Mouse (Mus musculus) cerebellum, adult 11-12 months (tissue): ENCODE measurements around the gene Rnf183.

Experiments
- DNase-seq: peaks from one replicate; pipeline ENCODE4 v3.0.0; 2022

The Rnf183 gene

DNA sequence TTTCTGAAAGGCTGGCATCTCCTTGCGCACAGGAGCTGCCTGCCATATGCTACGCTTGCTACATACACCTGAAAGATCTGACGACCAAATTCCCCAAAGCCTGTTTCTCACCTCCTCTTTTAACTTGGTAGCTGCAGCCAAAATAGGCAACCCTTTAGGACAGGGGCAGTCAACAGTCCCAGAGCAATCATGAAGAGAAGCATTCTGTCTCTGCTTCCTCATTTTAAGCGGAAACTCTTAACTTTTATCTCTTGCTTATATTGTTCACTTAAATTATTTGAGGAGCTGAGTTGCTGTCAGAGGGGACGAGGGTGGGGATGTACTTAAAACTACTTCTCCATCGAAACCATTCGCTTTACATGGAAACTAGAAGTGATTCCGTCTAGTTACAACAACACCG lies 5.4 kb downstream of the Rnf183 start:
- no peak for DNase-seq

- peak; percentile 44 for DNase-seq
Measured at GRCm38 (mm10) chr4:62427978-62428758, 6.9 kb downstream of the Rnf183 start.

DNA sequence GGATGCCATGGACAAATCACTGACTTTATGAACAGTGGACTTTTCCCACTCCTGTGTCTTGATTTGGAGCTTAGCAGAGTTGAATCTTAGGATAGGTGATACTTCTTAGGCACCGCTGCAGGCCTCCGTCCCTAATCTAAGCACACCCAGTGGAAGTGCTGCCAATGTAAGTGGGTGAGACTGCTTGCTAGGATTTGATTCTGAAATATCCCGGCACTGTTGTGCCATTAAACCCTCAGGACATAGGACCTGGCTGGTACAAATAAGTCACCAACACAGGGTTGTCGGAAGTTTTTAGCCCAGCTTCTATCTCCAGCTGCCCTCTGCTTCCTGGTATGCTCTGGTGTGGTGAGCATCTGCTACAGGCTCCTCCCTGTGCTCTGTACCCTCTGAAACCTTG lies 9.2 kb downstream of the Rnf183 start:
- DNase-seq = no peak

DNA sequence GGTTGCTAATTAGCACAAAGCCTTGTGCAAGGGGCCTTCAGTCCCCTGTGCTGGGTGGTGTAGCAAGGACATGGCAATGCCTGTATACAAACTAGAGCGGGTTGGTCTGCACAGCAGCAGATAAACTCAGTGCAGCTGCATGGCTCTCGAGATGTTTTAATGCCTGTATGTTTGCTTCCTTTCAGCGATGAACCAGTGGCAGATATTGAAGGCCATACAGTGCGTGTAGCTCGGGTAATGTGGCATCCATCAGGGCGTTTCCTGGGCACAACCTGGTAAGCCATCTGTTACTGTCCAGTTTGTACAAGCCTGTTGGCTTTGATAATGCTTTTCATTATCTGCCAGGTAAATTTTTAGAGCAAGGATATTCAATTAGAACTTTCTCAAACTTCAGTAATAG lies 16.0 kb downstream of the Rnf183 start:
- DNase-seq = peak; percentile 71

DNA sequence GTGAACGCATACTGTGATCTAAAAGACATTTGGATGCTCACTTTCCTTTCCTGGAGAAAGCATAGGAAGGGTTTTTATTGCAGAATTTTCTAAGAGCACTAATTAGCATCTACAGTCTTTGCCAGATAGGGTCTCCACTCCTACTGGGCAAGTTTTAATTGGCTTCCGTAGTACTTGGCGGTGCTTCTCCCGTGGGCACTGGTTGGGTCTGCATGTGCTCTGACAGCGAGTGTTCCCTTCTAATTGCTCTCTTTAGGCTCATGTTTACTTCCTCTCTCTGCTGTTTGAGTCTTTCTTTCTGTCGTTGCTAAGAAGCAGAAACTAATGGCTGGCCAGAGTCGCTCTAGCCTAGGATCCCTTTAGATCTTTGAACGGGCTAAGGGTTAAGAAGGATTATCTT lies 16.6 kb downstream of the Rnf183 start:
- no peak for DNase-seq

DNA sequence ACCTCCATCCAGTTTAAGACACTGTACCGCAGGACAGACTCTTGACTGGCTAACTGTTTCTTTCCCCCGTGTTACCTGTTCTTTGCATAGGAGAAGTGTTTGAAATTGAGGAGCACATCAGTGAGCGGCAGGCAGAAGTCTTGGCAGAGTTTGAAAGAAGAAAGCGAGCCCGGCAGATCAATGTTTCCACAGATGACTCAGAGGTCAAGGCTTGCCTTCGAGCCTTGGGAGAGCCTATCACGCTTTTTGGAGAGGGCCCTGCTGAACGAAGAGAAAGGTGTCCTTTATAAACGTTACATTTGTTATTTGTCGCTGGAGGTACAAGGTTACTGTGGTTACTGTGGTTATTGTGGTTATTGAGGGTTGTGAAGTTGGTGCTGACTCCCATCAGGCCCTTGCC lies 23.4 kb downstream of the Rnf183 start:
- no peak for DNase-seq

DNA sequence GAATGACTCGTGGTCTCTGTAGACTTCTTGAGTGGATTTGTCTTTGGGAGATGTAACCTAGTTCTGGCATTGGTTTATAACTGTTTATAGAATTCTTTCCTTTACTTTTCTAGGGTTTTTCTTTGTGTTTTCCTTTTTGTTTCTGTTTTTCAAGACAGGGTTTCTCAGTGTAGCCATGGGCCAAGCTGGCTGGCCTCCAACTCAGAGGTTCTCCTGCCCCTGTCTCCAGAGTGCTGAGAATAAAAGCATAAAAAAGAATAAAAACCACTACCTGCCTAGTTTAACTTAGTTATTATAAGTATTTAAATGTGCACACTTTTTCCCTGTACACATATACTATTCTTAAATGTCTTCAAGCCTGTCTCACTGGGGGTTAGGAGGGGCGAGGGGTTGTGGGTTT lies 24.7 kb downstream of the Rnf183 start:
- no peak for DNase-seq

- no peak for DNase-seq
Measured at GRCm38 (mm10) chr4:62409615-62410014, 25.4 kb downstream of the Rnf183 start.

DNA sequence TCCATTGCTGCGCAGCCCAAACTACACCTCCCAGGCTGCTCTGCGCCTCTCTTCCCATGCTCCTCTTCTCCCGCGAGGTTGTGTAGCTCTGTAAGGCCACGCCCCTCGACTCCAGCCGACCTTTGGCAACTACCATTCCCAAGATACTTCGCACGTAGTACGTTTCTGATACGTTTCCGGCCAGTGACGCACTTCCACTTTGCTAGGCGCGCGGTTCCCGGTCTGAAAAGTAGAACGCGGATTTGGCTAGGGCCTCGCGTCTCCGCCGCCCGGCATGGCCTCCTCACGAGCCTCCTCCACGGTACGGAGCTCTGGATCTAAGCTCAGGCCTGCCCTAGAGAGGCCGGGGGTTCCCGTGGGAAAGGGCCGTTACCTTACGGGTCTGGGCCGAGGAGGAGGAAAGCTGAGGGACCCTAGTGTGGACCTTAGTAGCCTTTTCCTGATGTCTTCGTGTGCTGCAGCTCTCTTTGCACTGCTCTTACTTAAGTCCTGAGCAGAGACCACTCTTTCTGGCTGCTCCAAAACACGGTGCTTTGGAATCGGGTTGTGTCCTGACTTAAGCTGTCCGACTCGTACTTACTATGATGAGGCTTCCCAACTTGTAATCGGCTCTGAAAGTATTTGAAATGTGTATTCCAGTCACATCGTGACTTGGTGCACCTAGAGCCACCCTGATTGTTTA lies 26.3 kb downstream of the Rnf183 start, which contains the start of the genes Cdc26 and Prpf4:
Cdc26 (minus strand) TSS at position 42 of the 682 bp plus-strand sequence.
Prpf4 (plus strand) TSS at position 197 of the 682 bp plus-strand sequence.
- DNase-seq = peak; percentile 98

- DNase-seq = peak; percentile 40
Measured at GRCm38 (mm10) chr4:62407730-62408582, 27.1 kb downstream of the Rnf183 start.

- DNase-seq = no peak
Measured at GRCm38 (mm10) chr4:62406133-62406532, 28.9 kb downstream of the Rnf183 start.

- DNase-seq = no peak
Measured at GRCm38 (mm10) chr4:62398956-62399355, 36.1 kb downstream of the Rnf183 start.

DNA sequence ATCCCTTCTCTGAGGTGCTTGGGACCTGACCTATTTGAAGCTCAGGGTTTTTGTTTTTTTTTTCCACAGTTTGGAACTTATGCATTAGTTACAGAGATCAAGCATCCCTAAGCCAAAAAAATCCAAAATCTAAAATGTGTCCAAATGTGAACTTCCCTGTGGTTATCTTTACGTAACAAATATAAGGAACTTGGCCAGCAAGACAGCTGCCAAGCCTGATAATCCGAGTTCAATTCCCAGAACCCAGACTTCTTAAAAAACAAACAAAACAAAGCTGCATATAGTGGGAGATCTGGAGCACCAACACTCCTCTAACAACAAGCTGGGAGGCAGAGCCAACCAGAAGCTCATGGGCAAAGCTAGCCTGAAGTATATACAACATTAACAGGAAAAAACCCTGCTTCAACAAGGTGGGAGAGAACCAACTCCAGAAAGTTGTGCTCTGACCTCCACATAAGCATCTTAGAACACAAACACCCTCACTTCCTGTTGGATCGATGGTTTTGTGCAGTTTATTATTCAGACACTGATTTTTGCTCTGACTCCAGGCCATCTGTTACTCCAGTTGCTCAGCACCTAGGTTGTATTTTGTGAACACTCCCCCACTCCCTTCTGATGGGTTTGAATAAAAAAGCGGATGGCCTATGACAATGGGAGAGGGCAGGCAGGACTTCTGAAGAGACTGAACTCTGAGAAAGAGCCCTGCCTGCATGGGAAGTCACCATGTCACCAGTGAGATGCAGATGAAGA lies 37.3 kb downstream of the Rnf183 start:
- no peak for DNase-seq

DNA sequence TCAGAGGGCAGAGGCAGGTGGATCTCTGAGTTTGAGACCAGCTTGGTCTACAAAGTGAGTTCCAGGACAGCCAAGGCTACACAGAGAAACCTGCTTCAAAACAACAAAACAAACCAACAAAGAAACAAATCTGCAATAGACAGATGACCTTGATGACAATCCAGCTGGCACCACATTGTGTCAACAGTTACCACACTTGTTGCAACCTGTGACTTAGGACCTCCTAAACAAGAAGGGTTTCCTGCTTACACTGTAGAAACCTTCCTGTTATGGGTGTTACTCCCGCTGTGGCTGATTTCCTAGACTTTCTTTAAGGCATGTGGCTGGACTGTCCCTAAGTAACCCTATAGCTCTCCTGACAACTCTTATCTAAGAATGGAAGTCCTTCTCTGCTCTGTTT lies 39.2 kb downstream of the Rnf183 start:
- DNase-seq = no peak

DNA sequence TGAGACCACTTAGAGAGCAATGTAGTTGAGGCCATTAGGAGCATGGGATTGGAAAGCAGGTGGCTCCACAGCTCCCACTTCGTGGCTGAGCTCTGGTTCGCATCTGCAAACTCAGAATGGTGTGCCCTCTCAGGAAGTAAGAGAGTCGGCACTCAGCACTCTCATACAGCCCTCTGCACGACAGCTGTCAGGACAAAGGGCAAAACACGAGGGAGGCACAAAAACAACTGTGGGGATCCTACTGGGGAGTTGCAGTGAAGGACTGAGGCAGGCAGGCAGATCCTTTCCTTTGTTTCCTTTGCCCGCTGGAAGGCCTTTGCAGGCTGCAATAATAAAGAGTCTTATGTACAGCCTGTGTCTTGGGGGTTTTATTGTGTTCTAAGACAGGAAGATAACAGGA lies 41.6 kb downstream of the Rnf183 start:
- DNase-seq = no peak

GRCm38 (mm10) chr4:62391892-62392291 lies 43.2 kb downstream of the Rnf183 start:
- DNase-seq = no peak

GRCm38 (mm10) chr4:62389592-62390512 lies 45.2 kb downstream of the Rnf183 start:
- DNase-seq = no peak

GRCm38 (mm10) chr4:62385439-62385838 lies 49.6 kb downstream of the Rnf183 start:
- DNase-seq = no peak

DNA sequence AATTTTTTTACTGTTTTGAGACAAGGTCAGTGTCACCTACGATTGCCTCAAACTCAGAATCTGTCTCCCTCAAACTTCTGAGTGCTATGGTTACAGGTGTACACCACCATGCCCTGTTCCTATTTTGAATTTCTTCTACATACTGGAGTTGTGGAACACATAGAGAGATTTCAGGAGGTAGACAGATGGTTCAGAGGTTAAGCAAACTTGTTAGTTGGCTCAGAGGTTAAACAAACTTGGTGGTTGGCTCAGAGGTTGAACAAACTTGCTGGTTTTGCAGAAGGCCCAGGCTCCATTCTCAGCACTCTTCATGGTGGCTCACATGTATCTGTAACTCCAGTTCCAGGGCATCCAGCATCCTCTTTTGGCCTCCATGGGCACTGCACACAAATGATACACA lies 50.9 kb downstream of the Rnf183 start:
- DNase-seq = no peak

- no peak for DNase-seq
Measured at GRCm38 (mm10) chr4:62383752-62384151, 51.3 kb downstream of the Rnf183 start.

- DNase-seq = no peak
Measured at GRCm38 (mm10) chr4:62383207-62383606, 51.8 kb downstream of the Rnf183 start.
